Mouse (Mus musculus) cerebellum, adult 2 months (tissue): ENCODE measurements around the gene Glipr1.

ENCODE experiments used
- CTCF ChIP-seq: fragments of 200-500 bp; IDR thresholded peaks from 2 replicates; pipeline ENCODE4 v1.5.1; 2011; ENCODE audit warnings: low read depth, mild to moderate bottlenecking, control low read depth, low read length, moderate library complexity, borderline replicate concordance; ENCODE audit not compliant: insufficient read depth
- POLR2A ChIP-seq: fragments of 200-500 bp; IDR thresholded peaks from 2 replicates; pipeline ENCODE4 v1.6.1; 2011; ENCODE audit warnings: low read length, control low read depth, borderline replicate concordance; ENCODE audit not compliant: insufficient read depth

- TF ChIP-seq CTCF (no peak), POLR2A (no peak)
Observed at GRCm38 (mm10) chr10:111948041-111948440, 54.4 kb downstream of the Glipr1 start.
